Mouse (Mus musculus): ENCODE measurements around the gene Elavl3. TPM values are rescaled to one million over a fixed set of nuclear protein-coding genes. Genes with fewer than 3 reads are reported as not detected.
"Not testable (repeated sequence)": the region's sequence is repeated elsewhere in the genome, so short reads cannot be mapped to it uniquely, and the experiment has no call there.

Elavl3 gene
- polyA plus RNA-seq, 1 experiment from 2014 or later = 146 TPM

GRCm38 (mm10) chr9:22085022-22085834 is 33.4 kb upstream of the Elavl3 start, which contains the start of gene Ecsit:
Gene Ecsit, minus strand, starts transcription at chr9:22085438.
- peak within 1 kb of the TSS; percentile 64 for H3K9ac ChIP-seq (replicated peaks; ENCODE audit: low read depth, low read length)

GRCm38 (mm10) chr9:22084667-22085021 is 32.8 kb upstream of the Elavl3 start:
- peak overlapping the region; percentile 77 for H3K4me3 ChIP-seq (ENCODE audit: low read depth, low read length)
- H3K36me3 ChIP-seq (ENCODE audit: control insufficient read depth, insufficient read depth, low read length) = no peaks in the 10 kb centered on the region
- peak overlapping the region; percentile 64 for H3K9ac ChIP-seq (replicated peaks; ENCODE audit: low read depth, low read length)
- no peaks in the 10 kb centered on the region for H3K27me3 ChIP-seq (ENCODE audit: control insufficient read depth, insufficient read depth, low read length)
- 37% methylated on average over 4 of the region's 4 CpGs for WGBS
- ATAC-seq (ENCODE audit: low read depth) = no peak
- peaks cover 6% of the 10 kb centered on the region for H3K4me1 ChIP-seq (ENCODE audit: control insufficient read depth, insufficient read depth, low read length)
- H3K27ac ChIP-seq (ENCODE audit: low read depth, low read length) = no peak overlapping the region
- H3K9me3 ChIP-seq (ENCODE audit: control insufficient read depth, low read length) = no peaks in the 10 kb centered on the region
- H3K4me2 ChIP-seq (ENCODE audit: low read depth, low read length) = peak overlapping the region; percentile 65

More at GRCm38 (mm10) chr9:22085022-22085834, 33.4 kb upstream of the Elavl3 start, which contains the start of gene Ecsit:
- Histone ChIP-seq H3K4me1 (ENCODE audit: control insufficient read depth, insufficient read depth, low read length) (peaks cover 6% of the 10 kb centered on the region), H3K36me3 (ENCODE audit: control insufficient read depth, insufficient read depth, low read length) (no peaks in the 10 kb centered on the region), H3K4me3 (ENCODE audit: low read depth, low read length) (peak within 1 kb of the TSS; percentile 77), H3K27me3 (ENCODE audit: control insufficient read depth, insufficient read depth, low read length) (no peaks in the 10 kb centered on the region), H3K27ac (ENCODE audit: low read depth, low read length) (peak within 1 kb of the TSS; percentile 75), H3K9me3 (ENCODE audit: control insufficient read depth, low read length) (no peaks in the 10 kb centered on the region), H3K4me2 (ENCODE audit: low read depth, low read length) (peak within 1 kb of the TSS; percentile 83)
- peak; percentile 99 for ATAC-seq (ENCODE audit: low read depth)
- WGBS = under 1% methylated on average over 48 of the region's 48 CpGs

- 94% methylated on average over 23 of the region's 23 CpGs for WGBS
- Histone ChIP-seq H3K4me1 (ENCODE audit: control insufficient read depth, insufficient read depth, low read length) (peaks cover 6% of the 10 kb centered on the region; the same call in 1 of the 2 replicates), H3K27ac (ENCODE audit: low read depth, low read length) (no peak overlapping the region), H3K9me3 (ENCODE audit: control insufficient read depth, low read length) (no peaks in the 10 kb centered on the region), H3K9ac (replicated peaks; ENCODE audit: low read depth, low read length) (no peak overlapping the region), H3K27me3 (ENCODE audit: control insufficient read depth, insufficient read depth, low read length) (no peaks in the 10 kb centered on the region), H3K36me3 (ENCODE audit: control insufficient read depth, insufficient read depth, low read length) (no peaks in the 10 kb centered on the region), H3K4me3 (ENCODE audit: low read depth, low read length) (no peak overlapping the region), H3K4me2 (ENCODE audit: low read depth, low read length) (no peak overlapping the region)
- ATAC-seq (ENCODE audit: low read depth) = no peak
These were observed 24.4 kb upstream of the Elavl3 start for GRCm38 (mm10) chr9:22076223-22076622.

GRCm38 (mm10) chr9:22075778-22076177 is 24.0 kb upstream of the Elavl3 start:
- not testable (repeated sequence) for H3K27me3 ChIP-seq (ENCODE audit: control insufficient read depth, insufficient read depth, low read length); H3K36me3 ChIP-seq (ENCODE audit: control insufficient read depth, insufficient read depth, low read length)
- WGBS = 82% methylated on average over 5 of the region's 5 CpGs

GRCm38 (mm10) chr9:22072276-22072675 is 20.5 kb upstream of the Elavl3 start:
- H3K27me3 ChIP-seq (ENCODE audit: control insufficient read depth, insufficient read depth, low read length) = no peaks in the 10 kb centered on the region
- H3K4me3 ChIP-seq (ENCODE audit: low read depth, low read length) = no peak overlapping the region
- H3K36me3 ChIP-seq (ENCODE audit: control insufficient read depth, insufficient read depth, low read length) = 0 out of 2 replicates have a peak, but pooled peaks cover 6% of the 10 kb centered on the region
- no peak for ATAC-seq (ENCODE audit: low read depth)
- no peak overlapping the region for H3K9ac ChIP-seq (replicated peaks; ENCODE audit: low read depth, low read length)
- H3K4me2 ChIP-seq (ENCODE audit: low read depth, low read length) = no peak overlapping the region
- 95% methylated on average over 4 of the region's 4 CpGs for WGBS
- H3K9me3 ChIP-seq (ENCODE audit: control insufficient read depth, low read length) = no peaks in the 10 kb centered on the region
- no peak overlapping the region for H3K27ac ChIP-seq (ENCODE audit: low read depth, low read length)
- H3K4me1 ChIP-seq (ENCODE audit: control insufficient read depth, insufficient read depth, low read length) = peaks cover 12% of the 10 kb centered on the region

More at GRCm38 (mm10) chr9:22075778-22076177, 24.0 kb upstream of the Elavl3 start:
- H3K4me1 ChIP-seq (ENCODE audit: control insufficient read depth, insufficient read depth, low read length); H3K9ac ChIP-seq (replicated peaks; ENCODE audit: low read depth, low read length); H3K9me3 ChIP-seq (ENCODE audit: control insufficient read depth, low read length); H3K4me2 ChIP-seq (ENCODE audit: low read depth, low read length); ATAC-seq (ENCODE audit: low read depth); H3K27ac ChIP-seq (ENCODE audit: low read depth, low read length); H3K4me3 ChIP-seq (ENCODE audit: low read depth, low read length): not testable (repeated sequence)

- H3K4me2 ChIP-seq (ENCODE audit: low read depth, low read length) = peak within 1 kb of the TSS; percentile 52
- H3K27ac ChIP-seq (ENCODE audit: low read depth, low read length) = peak within 1 kb of the TSS; percentile 98
- no peaks in the 10 kb centered on the region for H3K27me3 ChIP-seq (ENCODE audit: control insufficient read depth, insufficient read depth, low read length)
- under 1% methylated on average over 83 of the region's 87 CpGs for WGBS
- peaks cover 12% of the 10 kb centered on the region for H3K4me1 ChIP-seq (ENCODE audit: control insufficient read depth, insufficient read depth, low read length)
- ATAC-seq (ENCODE audit: low read depth) = peak; percentile 98
- peak within 1 kb of the TSS; percentile 94 for H3K9ac ChIP-seq (replicated peaks; ENCODE audit: low read depth, low read length)
- peak within 1 kb of the TSS; percentile 83 for H3K4me3 ChIP-seq (ENCODE audit: low read depth, low read length)
- H3K36me3 ChIP-seq (ENCODE audit: control insufficient read depth, insufficient read depth, low read length) = 0 out of 2 replicates have a peak, but pooled peaks cover 6% of the 10 kb centered on the region
- H3K9me3 ChIP-seq (ENCODE audit: control insufficient read depth, low read length) = no peaks in the 10 kb centered on the region
These were observed 19.2 kb upstream of the Elavl3 start, which contains the start of the genes Gm49318 and Zfp653 for GRCm38 (mm10) chr9:22070791-22071573. Gene Gm49318, minus strand, starts transcription at chr9:22071259. Gene Zfp653, minus strand, starts transcription at chr9:22071376.

GRCm38 (mm10) chr9:22069881-22070553 is 18.2 kb upstream of the Elavl3 start:
- H3K4me2 ChIP-seq (ENCODE audit: low read depth, low read length) = peak overlapping the region; percentile 52
- no peaks in the 10 kb centered on the region for H3K9me3 ChIP-seq (ENCODE audit: control insufficient read depth, low read length)
- H3K27me3 ChIP-seq (ENCODE audit: control insufficient read depth, insufficient read depth, low read length) = no peaks in the 10 kb centered on the region
- H3K4me1 ChIP-seq (ENCODE audit: control insufficient read depth, insufficient read depth, low read length) = peaks cover 12% of the 10 kb centered on the region
- H3K36me3 ChIP-seq (ENCODE audit: control insufficient read depth, insufficient read depth, low read length) = peaks cover 15% of the 10 kb centered on the region
- H3K4me3 ChIP-seq (ENCODE audit: low read depth, low read length) = peak overlapping the region; percentile 83
- peak; percentile 8; the same call in 1 of the 2 replicates for ATAC-seq (ENCODE audit: low read depth)
- WGBS = 77% methylated on average over 4 of the region's 4 CpGs
- peak overlapping the region; percentile 94; the same call in 1 of the 2 replicates for H3K9ac ChIP-seq (replicated peaks; ENCODE audit: low read depth, low read length)
- peak overlapping the region; percentile 98; the same call in 1 of the 2 replicates for H3K27ac ChIP-seq (ENCODE audit: low read depth, low read length)

GRCm38 (mm10) chr9:22067195-22067594 is 15.4 kb upstream of the Elavl3 start:
- no peak overlapping the region for H3K9ac ChIP-seq (replicated peaks; ENCODE audit: low read depth, low read length)
- WGBS = 85% methylated on average over 5 of the region's 5 CpGs
- ATAC-seq (ENCODE audit: low read depth) = no peak

More at GRCm38 (mm10) chr9:22067195-22067594, 15.4 kb upstream of the Elavl3 start:
- Histone ChIP-seq H3K4me3 (ENCODE audit: low read depth, low read length) (no peak overlapping the region), H3K9me3 (ENCODE audit: control insufficient read depth, low read length) (no peaks in the 10 kb centered on the region), H3K27ac (ENCODE audit: low read depth, low read length) (no peak overlapping the region), H3K4me2 (ENCODE audit: low read depth, low read length) (no peak overlapping the region), H3K27me3 (ENCODE audit: control insufficient read depth, insufficient read depth, low read length) (no peaks in the 10 kb centered on the region), H3K36me3 (ENCODE audit: control insufficient read depth, insufficient read depth, low read length) (peaks cover 29% of the 10 kb centered on the region), H3K4me1 (ENCODE audit: control insufficient read depth, insufficient read depth, low read length) (peaks cover 12% of the 10 kb centered on the region)
